Mouse (Mus musculus): Measurements from ENCODE around the gene Rpl13. TPM values are rescaled to one million over a fixed set of nuclear protein-coding genes. Genes with fewer than 3 reads are reported as not detected.

Rpl13 gene
- total and polyA plus RNA-seq, 3 experiments: 1,306 to 3,113 TPM; not detected in 1

GRCm38 (mm10) chr8:123087289-123087688 is 14.9 kb upstream of the Rpl13 start:
- Histone ChIP-seq H3K36me3 (ENCODE audit: control insufficient read depth in 1 of 2, insufficient read depth in 2 of 2, low read length in 2 of 2) (no peaks in the 10 kb centered on the region; a peak in 1 of 4 replicates), H3K27ac (ENCODE audit: control insufficient read depth, low read depth, low read length) (no peak overlapping the region), H3K4me3 (ENCODE audit: control insufficient read depth in 1 of 2, insufficient read depth in 1 of 2, low read depth in 2 of 2, low read length in 2 of 2) (no peak overlapping the region), H3K9me3 (replicated peaks; ENCODE audit: insufficient read depth, low read length) (no peaks in the 10 kb centered on the region), H3K27me3 (ENCODE audit: control insufficient read depth in 1 of 2, insufficient read depth in 2 of 2, low read length in 2 of 2) (no peaks in the 10 kb centered on the region), H3K79me2 (ENCODE audit: control insufficient read depth, insufficient read depth, low read length, poor library complexity) (no peaks in the 10 kb centered on the region), H3K4me1 (ENCODE audit: control insufficient read depth in 1 of 2, insufficient read depth in 2 of 2, low read length in 2 of 2) (no peaks in the 10 kb centered on the region), H3K9ac (ENCODE audit: control insufficient read depth, low read depth, low read length, poor library complexity, severe bottlenecking) (no peak overlapping the region)
- DNase-seq (ENCODE audit: low read depth, low spot score): no peak
- TF ChIP-seq SIN3A (IDR thresholded peaks at IDR 0.05; ENCODE audit: low read length): no peak
- TF ChIP-seq CHD2 (IDR thresholded peaks at IDR 0.05; ENCODE audit: low read length): no peak
- no peak for TF ChIP-seq TBP (IDR thresholded peaks at IDR 0.05; ENCODE audit: low read depth, low read length)
- no peak for TF ChIP-seq CTCF (IDR thresholded peaks at IDR 0.05 in 2 of 3, conservative IDR thresholded peaks at IDR 0.05 in 1 of 3; ENCODE audit: control insufficient read depth in 1 of 3, insufficient read depth in 1 of 3, low read depth in 2 of 3, low read length in 3 of 3, poor library complexity in 1 of 3, severe bottlenecking in 1 of 3)
- TF ChIP-seq NELFE (IDR thresholded peaks at IDR 0.05; ENCODE audit: low read depth, low read length): no peak
- no peak for TF ChIP-seq MYB (IDR thresholded peaks at IDR 0.05; ENCODE audit: low read depth, low read length)
- no peak for TF ChIP-seq BHLHE40 (IDR thresholded peaks at IDR 0.05; ENCODE audit: borderline replicate concordance, low read depth, low read length)
- no peak for TF ChIP-seq ZC3H11A (IDR thresholded peaks at IDR 0.05; ENCODE audit: low read depth, low read length)
- TF ChIP-seq TAL1 (IDR thresholded peaks at IDR 0.05; ENCODE audit: low read length): no peak
- TF ChIP-seq MEF2A (IDR thresholded peaks at IDR 0.05; ENCODE audit: extremely low read depth, insufficient replicate concordance, low read depth, low read length, poor library complexity, severe bottlenecking): no peak
- no peak for TF ChIP-seq POLR2AphosphoS5 (IDR thresholded peaks at IDR 0.05; ENCODE audit: borderline replicate concordance, low read depth, low read length)
- no peak for TF ChIP-seq ZKSCAN1 (IDR thresholded peaks at IDR 0.05; ENCODE audit: low read depth, low read length)

GRCm38 (mm10) chr8:123097216-123097615 is 4.9 kb upstream of the Rpl13 start:
- TF ChIP-seq CHD1 (IDR thresholded peaks at IDR 0.05; ENCODE audit: low read depth, low read length): no peak
- no peak for TF ChIP-seq CHD2 (IDR thresholded peaks at IDR 0.05; ENCODE audit: low read length)
- no peak for TF ChIP-seq TAL1 (IDR thresholded peaks at IDR 0.05; ENCODE audit: low read length)
- TF ChIP-seq NRF1 (IDR thresholded peaks at IDR 0.05; ENCODE audit: insufficient read depth, low read depth, low read length, poor library complexity, severe bottlenecking): no peak
- no peak for TF ChIP-seq USF1 (IDR thresholded peaks at IDR 0.05; ENCODE audit: low read depth, low read length)
- TF ChIP-seq POLR2AphosphoS5 (IDR thresholded peaks at IDR 0.05; ENCODE audit: borderline replicate concordance, low read depth, low read length): no peak
- no peak for TF ChIP-seq USF2 (IDR thresholded peaks at IDR 0.05; ENCODE audit: borderline replicate concordance in 1 of 2, insufficient read depth in 1 of 2, low read depth in 1 of 2, low read length in 2 of 2)
- TF ChIP-seq MAFK (IDR thresholded peaks at IDR 0.05; ENCODE audit: borderline replicate concordance, low read depth, low read length): no peak
- no peak for TF ChIP-seq RAD21 (IDR thresholded peaks at IDR 0.05; ENCODE audit: low read depth, low read length)
- TF ChIP-seq MAZ (IDR thresholded peaks at IDR 0.05; ENCODE audit: low read depth, low read length): no peak
- TF ChIP-seq SIN3A (IDR thresholded peaks at IDR 0.05; ENCODE audit: low read length): no peak
- no peak for TF ChIP-seq MEF2A (IDR thresholded peaks at IDR 0.05; ENCODE audit: extremely low read depth, insufficient replicate concordance, low read depth, low read length, poor library complexity, severe bottlenecking)
- TF ChIP-seq ELF1 (IDR thresholded peaks at IDR 0.05; ENCODE audit: low read depth, low read length): no peak
- TF ChIP-seq UBTF (IDR thresholded peaks at IDR 0.05; ENCODE audit: borderline replicate concordance, insufficient read depth, low read depth, low read length): no peak
- no peak for TF ChIP-seq HCFC1 (IDR thresholded peaks at IDR 0.05; ENCODE audit: low read depth, low read length)
- no peak overlapping the region for H3K9ac ChIP-seq (ENCODE audit: control insufficient read depth, low read depth, low read length, poor library complexity, severe bottlenecking)
- H3K27ac ChIP-seq (ENCODE audit: control insufficient read depth, low read depth, low read length): no peak overlapping the region
- H3K4me1 ChIP-seq (ENCODE audit: control insufficient read depth in 1 of 2, insufficient read depth in 2 of 2, low read length in 2 of 2): no peaks in the 10 kb centered on the region
- H3K36me3 ChIP-seq (ENCODE audit: control insufficient read depth in 1 of 2, insufficient read depth in 2 of 2, low read length in 2 of 2): no peaks in the 10 kb centered on the region; a peak in 1 of 4 replicates
- peaks cover 3% of the 10 kb centered on the region; the same call in 1 of the 2 replicates for H3K79me2 ChIP-seq (ENCODE audit: control insufficient read depth, insufficient read depth, low read length, poor library complexity)
- no peaks in the 10 kb centered on the region for H3K27me3 ChIP-seq (ENCODE audit: control insufficient read depth in 1 of 2, insufficient read depth in 2 of 2, low read length in 2 of 2)
- H3K9me3 ChIP-seq (replicated peaks; ENCODE audit: insufficient read depth, low read length): no peaks in the 10 kb centered on the region
- no peak overlapping the region for H3K4me3 ChIP-seq (ENCODE audit: control insufficient read depth in 1 of 2, insufficient read depth in 1 of 2, low read depth in 2 of 2, low read length in 2 of 2)
- DNase-seq (ENCODE audit: low read depth, low spot score): no peak

Data from MEL (cell line).